Comparison of ENCODE assay signal across 18 mouse cellular contexts in genomic region chr5:128392372-128392771, GRCm38 (mm10). TPM values are rescaled to one million over a fixed set of nuclear protein-coding genes. Genes with fewer than 3 reads are reported as not detected.
DNase-seq lines count a peak whose midpoint lies in the region; ATAC-seq and TF ChIP-seq lines count a peak whose summit lies in the region.
"Had no signal": no experiment of that assay in that cellular context is flagged by ENCODE, and none has a peak within 500 bp of the region (broad histone marks: within the 10 kb centered on the region; RNA-seq: fewer than 3 reads in every experiment).

No protein-coding gene starts in this region.

- DNase-seq in heart, adult 2 months = no peak
- DNase-seq in heart, postnatal 4 days = no peak
- DNase-seq in liver, embryonic 14.5 days (ENCODE audit: low read depth in 3 of 3, low spot score in 3 of 3) = no peak
- no peak for DNase-seq in liver, embryonic 11.5 days (ENCODE audit: low spot score)
- DNase-seq in WW6 (ENCODE audit: low read depth, low spot score) = peak; percentile 14
- no peak for DNase-seq in urinary bladder, postnatal 4 days (ENCODE audit: low spot score in 2 of 2)
- DNase-seq: cerebellum, adult 8-10 months; heart, adult 18-20 months; layer of hippocampus, postnatal 36 days; lung, postnatal 4 days; spleen, adult 18-20 months had no signal

- H3K9me3 ChIP-seq in liver, embryonic 14.5 days (ENCODE audit: control insufficient read depth, low read length) = no peaks in the 10 kb centered on the region; the same call in none of the 2 replicates
- H3K9me3 ChIP-seq in liver, embryonic 11.5 days (ENCODE audit: control insufficient read depth, low read length) = peaks cover 12% of the 10 kb centered on the region
- H3K9me3 ChIP-seq in E14TG2a.4 (ENCODE audit: low read length) = no peaks in the 10 kb centered on the region
- no peaks in the 10 kb centered on the region; the same call in 1 of the 2 replicates for H3K9me3 ChIP-seq in intestine, embryonic 15.5 days
- H3K9me3 ChIP-seq: midbrain, embryonic 15.5 days had no signal

- no peak for TF ChIP-seq POLR2A in heart, adult 2 months (IDR thresholded peaks at IDR 0.05; ENCODE audit: insufficient read depth, low read depth, low read length)

- intact Hi-C loops in heart, adult 2 months (cut with DNase I) = no loop called here

- no peaks in the 10 kb centered on the region for H3K79me2 ChIP-seq in heart, adult 2 months (replicated peaks; ENCODE audit: control insufficient read depth, insufficient read depth, low read length)

- TF ChIP-seq EP300 in heart, adult 2 months (IDR thresholded peaks at IDR 0.05; ENCODE audit: insufficient read depth, low read depth, low read length) = no peak
- no peak for TF ChIP-seq EP300 in liver, embryonic 14.5 days (IDR thresholded peaks at IDR 0.05; ENCODE audit: low read depth)

- no peaks in the 10 kb centered on the region for H3K4me1 ChIP-seq in heart, adult 2 months (ENCODE audit: control insufficient read depth, insufficient read depth, low read length)
- no peaks in the 10 kb centered on the region for H3K4me1 ChIP-seq in liver, embryonic 14.5 days (replicated peaks; ENCODE audit: control insufficient read depth in 2 of 2, insufficient read depth in 2 of 2, low read length in 1 of 2)
- no peaks in the 10 kb centered on the region for H3K4me1 ChIP-seq in liver, embryonic 11.5 days (replicated peaks; ENCODE audit: control insufficient read depth, insufficient read depth, low read length)
- no peaks in the 10 kb centered on the region for H3K4me1 ChIP-seq in E14TG2a.4 (replicated peaks; ENCODE audit: low read depth, low read length)
- no peaks in the 10 kb centered on the region for H3K4me1 ChIP-seq in intestine, embryonic 15.5 days (replicated peaks)
- H3K4me1 ChIP-seq: forebrain, embryonic 12.5 days; limb, embryonic 15.5 days; midbrain, embryonic 15.5 days had no signal

- TF ChIP-seq CTCF in heart, adult 2 months (IDR thresholded peaks at IDR 0.05) = peak; percentile 33
- peak; percentile 31; the same call in 1 of the 2 replicates for TF ChIP-seq CTCF in liver, embryonic 14.5 days (IDR thresholded peaks at IDR 0.05; ENCODE audit: low read depth)
- TF ChIP-seq CTCF in E14TG2a.4 (conservative IDR thresholded peaks at IDR 0.05; ENCODE audit: low read length) = peak; percentile 72

- WGBS in heart, adult 2 months = 78% methylated on average over 3 of the region's 3 CpGs
- WGBS in liver, embryonic 14.5 days (ENCODE audit: insufficient replicate concordance) = 57% methylated on average over 3 of the region's 3 CpGs
- WGBS in liver, embryonic 11.5 days = 71% methylated on average over 3 of the region's 3 CpGs
- 81% methylated on average over 3 of the region's 3 CpGs for WGBS in intestine, embryonic 15.5 days

- no peak for ATAC-seq in liver, embryonic 14.5 days (ENCODE audit: insufficient read depth)
- ATAC-seq in liver, embryonic 11.5 days (replicated peaks; ENCODE audit: low FRiP score) = no peak
- no peak for ATAC-seq in intestine, embryonic 15.5 days
- ATAC-seq: midbrain, embryonic 15.5 days had no signal

- no peak overlapping the region for H3K9ac ChIP-seq in heart, adult 2 months (ENCODE audit: low read depth, low read length)
- no peak overlapping the region for H3K9ac ChIP-seq in liver, embryonic 14.5 days (replicated peaks)
- H3K9ac ChIP-seq in liver, embryonic 11.5 days (ENCODE audit: low read depth, low read length) = no peak overlapping the region
- no peak overlapping the region for H3K9ac ChIP-seq in intestine, embryonic 15.5 days
- H3K9ac ChIP-seq: embryonic facial prominence, embryonic 13.5 days; forebrain, embryonic 12.5 days; limb, embryonic 15.5 days; midbrain, embryonic 15.5 days; neural tube, embryonic 13.5 days had no signal

- no peaks in the 10 kb centered on the region for H3K36me3 ChIP-seq in heart, adult 2 months (ENCODE audit: control insufficient read depth, insufficient read depth, low read length)
- no peaks in the 10 kb centered on the region for H3K36me3 ChIP-seq in liver, embryonic 14.5 days (replicated peaks; ENCODE audit: control insufficient read depth, insufficient read depth, low read depth)
- no peaks in the 10 kb centered on the region for H3K36me3 ChIP-seq in liver, embryonic 11.5 days (ENCODE audit: control insufficient read depth, insufficient read depth, low read length)
- H3K36me3 ChIP-seq in E14TG2a.4 (ENCODE audit: insufficient read depth, low read length) = no peaks in the 10 kb centered on the region
- H3K36me3 ChIP-seq in intestine, embryonic 15.5 days = no peaks in the 10 kb centered on the region
- H3K36me3 ChIP-seq: embryonic facial prominence, embryonic 13.5 days; forebrain, embryonic 12.5 days; limb, embryonic 15.5 days; midbrain, embryonic 15.5 days; neural tube, embryonic 13.5 days had no signal

- H3K4me3 ChIP-seq in heart, adult 2 months = no peak overlapping the region
- no peak overlapping the region for H3K4me3 ChIP-seq in liver, embryonic 14.5 days (ENCODE audit: insufficient read depth in 1 of 2, low read depth in 2 of 2, low read length in 2 of 2)
- H3K4me3 ChIP-seq in liver, embryonic 11.5 days (ENCODE audit: low read depth, low read length) = no peak overlapping the region
- H3K4me3 ChIP-seq in E14TG2a.4 (replicated peaks; ENCODE audit: low read length) = no peak overlapping the region
- H3K4me3 ChIP-seq in intestine, embryonic 15.5 days (replicated peaks) = no peak overlapping the region
- H3K4me3 ChIP-seq: embryonic facial prominence, embryonic 13.5 days; forebrain, embryonic 12.5 days; limb, embryonic 15.5 days; midbrain, embryonic 15.5 days; neural tube, embryonic 13.5 days had no signal

- no peaks in the 10 kb centered on the region for H3K27me3 ChIP-seq in heart, adult 2 months (ENCODE audit: control insufficient read depth, insufficient read depth, low read length)
- H3K27me3 ChIP-seq in liver, embryonic 14.5 days (ENCODE audit: control insufficient read depth, insufficient read depth, low read length) = no peaks in the 10 kb centered on the region
- no peaks in the 10 kb centered on the region for H3K27me3 ChIP-seq in liver, embryonic 11.5 days (replicated peaks; ENCODE audit: control insufficient read depth, insufficient read depth, low read length)
- no peaks in the 10 kb centered on the region for H3K27me3 ChIP-seq in E14TG2a.4 (ENCODE audit: insufficient read depth, low read length)
- H3K27me3 ChIP-seq in intestine, embryonic 15.5 days (replicated peaks) = no peaks in the 10 kb centered on the region
- H3K27me3 ChIP-seq: embryonic facial prominence, embryonic 13.5 days; forebrain, embryonic 12.5 days; limb, embryonic 15.5 days; midbrain, embryonic 15.5 days had no signal

- no peak overlapping the region for H3K27ac ChIP-seq in heart, adult 2 months
- no peak overlapping the region for H3K27ac ChIP-seq in liver, embryonic 14.5 days
- no peak overlapping the region for H3K27ac ChIP-seq in liver, embryonic 11.5 days (ENCODE audit: low read depth, low read length)
- H3K27ac ChIP-seq in intestine, embryonic 15.5 days = no peak overlapping the region
- H3K27ac ChIP-seq: embryonic facial prominence, embryonic 13.5 days; forebrain, embryonic 12.5 days; limb, embryonic 15.5 days; midbrain, embryonic 15.5 days; neural tube, embryonic 13.5 days had no signal

- H3K4me2 ChIP-seq in liver, embryonic 14.5 days (ENCODE audit: low read depth) = no peak overlapping the region
- H3K4me2 ChIP-seq in liver, embryonic 11.5 days = no peak overlapping the region
- no peak overlapping the region for H3K4me2 ChIP-seq in intestine, embryonic 15.5 days (replicated peaks)
- H3K4me2 ChIP-seq: embryonic facial prominence, embryonic 13.5 days; forebrain, embryonic 12.5 days; limb, embryonic 15.5 days; midbrain, embryonic 15.5 days; neural tube, embryonic 13.5 days had no signal

RNA-seq across cellular contexts. Expression of gene Tmem132d, which starts 40.5 kb away (rescaled TPM):
- under 1 TPM in 1 of 2 experiments, not detected in 1; 0.03 TPM for total RNA-seq in heart, adult 2 months (2021)
- 0.03 and 0.06 TPM in 2 replicates for polyA plus RNA-seq in heart, adult 2 months (2012; rRNA removed)
- total RNA-seq in heart, postnatal 4 days (2021) = under 1 TPM in 1 of 2 experiments, not detected in 1; 0.14 TPM
- polyA plus RNA-seq in liver, embryonic 14.5 days (2012; rRNA removed) = under 0.01 TPM in 1 of 2 replicates, not detected in the other
- polyA plus RNA-seq in liver, embryonic 14.5 days (2014; fragmentation: Nextera tagmentation; extraction: Ambion mirVana) = not detected in 2 replicates
- 0.09 TPM in 1 of 2 replicates, not detected in the other for polyA plus RNA-seq in liver, embryonic 11.5 days (2014; fragmentation: Nextera tagmentation; extraction: Ambion mirVana)
- polyA plus RNA-seq in intestine, embryonic 15.5 days (2015; fragmentation: Nextera tagmentation; extraction: Ambion mirVana) = 0.03 and 0.10 TPM in 2 replicates
- total RNA-seq: heart, adult 18-20 months had no signal
